Mouse (Mus musculus) thymus, postnatal 0 days (tissue): ENCODE measurements around the gene Psen2. TPM values are rescaled to one million over a fixed set of nuclear protein-coding genes. Genes with fewer than 3 reads are reported as not detected.

ENCODE experiments used
- DNase-seq: peaks from one replicate; pipeline ENCODE4 v3.0.0-alpha.2; 2015; ENCODE audit warnings: low spot score
- polyA plus RNA-seq: library from polyadenylated mRNA; unstranded; fragments of >200 nt; fragmentation: Nextera tagmentation; extraction: Ambion mirVana; gene quantifications from 2 replicates; pipeline ENCODE4 v1.2.1, GENCODE M21; 2015

Psen2 gene
- 9.3 and 11.6 TPM in 2 replicates for polyA plus RNA-seq

DNA sequence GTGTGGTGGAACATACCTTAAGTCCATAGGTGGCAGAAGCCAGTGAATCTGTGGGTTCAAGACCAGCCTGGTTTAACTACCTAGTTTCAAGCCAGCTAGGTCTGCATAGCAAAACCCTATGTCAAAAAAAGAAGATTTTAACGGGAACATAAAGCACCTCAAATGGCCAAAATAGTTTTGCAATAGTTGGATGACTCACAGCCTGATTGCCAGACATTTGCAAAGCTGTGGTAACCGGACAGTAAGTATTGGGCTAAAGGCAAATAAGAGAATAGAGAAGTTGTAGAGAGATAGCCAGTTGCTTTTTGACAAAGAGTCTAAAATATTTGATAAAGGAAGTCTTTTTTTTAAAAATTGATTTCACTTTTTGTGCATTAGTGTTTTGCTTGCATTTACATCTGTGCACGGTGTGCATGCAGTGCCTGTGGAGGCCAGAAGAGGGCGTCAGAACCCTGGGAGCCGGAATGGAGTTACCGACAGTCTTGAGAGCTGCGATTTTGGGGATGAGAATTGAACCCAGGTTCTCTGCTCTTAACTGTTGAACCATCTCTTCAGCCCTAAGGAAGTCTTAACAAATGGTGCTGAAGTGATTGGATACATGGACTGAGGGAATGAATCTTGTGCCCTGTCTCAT is at the start of gene Psen2:
Gene Psen2, minus strand, starts transcription at position 75 of the 634 bp plus-strand sequence.
- peak; percentile 62 for DNase-seq

DNA sequence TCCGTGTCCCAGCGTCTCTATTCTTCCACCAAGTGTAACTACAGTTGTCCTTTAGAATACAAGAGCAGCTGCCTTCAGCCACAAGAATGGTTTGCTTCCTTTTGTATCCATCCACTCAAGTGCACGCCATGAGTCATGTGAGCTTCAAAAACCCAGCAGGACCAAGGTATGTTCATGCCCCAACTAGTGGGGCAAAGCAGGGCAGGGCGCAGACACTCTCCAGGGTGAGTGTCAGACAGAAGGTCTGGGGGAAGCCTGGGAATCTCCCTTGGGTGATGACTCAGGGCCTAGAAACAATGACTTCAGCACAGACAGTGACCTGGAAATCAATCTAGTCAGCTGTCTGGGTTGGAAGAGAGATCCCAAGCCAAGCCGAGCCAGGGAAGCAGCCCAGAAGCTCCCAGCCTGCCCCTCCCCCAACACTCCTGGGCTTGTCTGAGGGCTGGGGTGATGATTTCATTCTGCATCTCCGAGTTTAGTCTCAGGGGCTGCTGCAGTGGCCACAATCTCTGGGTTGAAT is 49.6 kb upstream of the Psen2 start:
- no peak for DNase-seq

DNA sequence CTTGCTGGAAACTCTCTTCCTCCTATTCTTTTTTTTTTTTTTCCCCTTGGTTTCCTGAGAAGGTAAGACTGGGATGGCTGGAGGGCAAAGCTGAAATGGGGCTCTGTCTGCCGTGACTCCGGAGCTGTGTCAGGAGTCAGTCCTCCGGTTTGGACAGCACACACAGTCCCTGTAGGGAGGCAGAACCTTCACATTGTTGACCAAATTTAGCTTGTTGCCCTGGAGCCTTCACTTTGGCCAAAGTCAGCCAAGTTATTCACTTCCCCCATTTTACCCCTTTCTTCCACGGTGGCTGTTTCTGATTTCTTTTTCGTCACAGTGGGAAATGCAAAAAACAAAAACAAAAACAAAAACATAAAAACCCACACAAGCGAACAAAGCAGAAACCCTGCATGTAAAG is 49.0 kb upstream of the Psen2 start:
- DNase-seq: no peak

GRCm38 (mm10) chr1:180308897-180309296 is 45.7 kb upstream of the Psen2 start:
- no peak for DNase-seq

DNA sequence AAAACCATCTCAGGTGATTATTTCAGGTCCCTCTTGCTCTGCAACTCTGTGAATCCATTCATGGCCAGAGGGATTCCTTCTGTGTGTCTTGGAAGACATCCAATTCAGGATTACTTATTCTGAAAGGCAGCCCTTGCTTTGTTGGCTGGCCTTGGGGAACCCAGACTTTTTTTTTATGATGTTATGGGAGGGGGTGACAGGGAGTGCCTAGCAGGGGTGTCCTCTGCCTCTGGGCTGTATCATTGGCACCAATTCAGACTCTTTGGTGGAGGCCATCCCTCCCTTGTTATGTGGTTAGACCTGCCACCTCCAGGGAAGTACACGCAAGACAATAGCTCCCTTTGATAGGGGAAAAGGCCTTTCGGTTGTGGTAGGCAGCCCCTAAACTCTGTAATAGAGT is 44.4 kb upstream of the Psen2 start:
- DNase-seq: no peak

DNA sequence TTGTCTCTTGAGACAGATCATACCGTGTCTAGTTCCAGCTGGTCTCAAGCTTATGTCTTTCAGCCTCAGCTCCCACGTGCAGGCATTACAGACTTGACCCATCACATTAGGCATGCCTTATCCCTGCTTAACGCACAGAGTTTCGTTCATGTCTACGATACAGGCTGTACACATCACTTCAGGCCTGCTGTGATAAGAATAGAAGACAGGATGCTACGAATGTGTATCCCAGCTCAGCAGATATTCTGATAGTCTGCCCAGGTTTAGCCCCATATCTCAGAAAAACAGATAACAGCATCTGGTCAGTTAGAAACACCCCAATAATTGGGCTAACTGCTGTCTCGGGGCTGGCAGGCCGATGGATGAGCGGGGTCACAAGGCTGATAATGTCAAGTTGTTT is 43.7 kb upstream of the Psen2 start:
- DNase-seq: no peak

DNA sequence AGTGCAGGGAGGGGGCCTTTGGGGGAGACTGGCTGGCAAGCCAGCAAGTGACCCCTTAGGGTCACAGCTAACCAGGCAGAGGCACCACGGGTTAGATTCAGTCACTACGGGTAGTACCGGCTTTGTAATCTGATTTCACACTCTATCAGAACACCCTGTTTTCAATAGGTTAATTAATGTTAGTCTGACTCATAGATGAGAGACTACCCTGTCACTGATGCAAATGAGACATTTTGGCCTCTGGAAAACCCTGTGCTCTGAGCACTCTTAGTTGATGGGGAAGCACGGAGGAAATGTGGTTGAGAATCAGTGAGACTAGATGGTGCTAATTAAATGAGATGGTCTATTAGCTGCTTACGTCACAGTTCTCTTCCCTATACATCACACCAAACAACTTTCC is 40.4 kb upstream of the Psen2 start:
- no peak for DNase-seq

- DNase-seq: no peak
Observed at GRCm38 (mm10) chr1:180302253-180303120, 39.2 kb upstream of the Psen2 start.

- no peak for DNase-seq
Observed at GRCm38 (mm10) chr1:180300997-180301396, 37.8 kb upstream of the Psen2 start.

DNA sequence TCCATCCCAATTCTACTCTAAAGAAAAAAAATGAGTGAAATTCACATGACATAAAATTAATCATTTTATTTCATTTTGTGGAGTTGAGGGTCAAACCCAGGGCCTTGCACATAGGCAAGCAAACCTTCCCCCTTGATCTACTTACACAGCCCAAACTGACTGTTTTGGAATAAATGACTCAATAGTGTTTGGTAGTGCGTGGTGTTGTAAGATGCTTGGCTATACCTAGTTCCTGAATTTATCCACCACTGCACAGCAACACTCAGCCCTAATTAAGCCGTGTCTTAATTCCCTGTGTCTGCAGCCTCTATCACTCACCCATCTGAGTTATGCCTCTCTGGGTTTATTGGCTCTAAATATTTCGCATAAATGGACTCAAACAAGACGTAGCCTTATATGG is 37.1 kb upstream of the Psen2 start:
- DNase-seq: no peak

DNA sequence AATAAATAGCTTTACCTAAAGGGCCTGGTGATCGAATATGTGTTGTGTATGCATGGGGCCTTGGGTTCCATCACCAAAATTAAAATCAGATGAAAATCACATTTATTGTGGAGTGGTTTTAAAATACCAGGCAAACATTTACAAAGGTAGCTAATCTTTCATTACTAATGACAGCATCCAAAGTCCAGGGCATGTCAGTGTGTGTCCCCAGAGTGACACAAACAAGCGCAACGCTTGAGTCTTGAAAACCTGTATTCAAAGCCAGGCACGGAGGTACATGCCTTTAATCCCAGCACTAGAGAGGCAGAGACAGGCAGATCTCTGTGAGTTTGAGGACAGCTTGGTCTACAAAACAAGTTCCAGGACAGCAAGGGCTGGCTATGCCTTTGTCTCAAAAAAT is 36.5 kb upstream of the Psen2 start:
- no peak for DNase-seq

GRCm38 (mm10) chr1:180296088-180296487 is 32.9 kb upstream of the Psen2 start:
- DNase-seq: no peak

- DNase-seq: no peak
Observed at GRCm38 (mm10) chr1:180290358-180290757, 27.1 kb upstream of the Psen2 start.

GRCm38 (mm10) chr1:180289788-180290187 is 26.6 kb upstream of the Psen2 start:
- DNase-seq: no peak

DNA sequence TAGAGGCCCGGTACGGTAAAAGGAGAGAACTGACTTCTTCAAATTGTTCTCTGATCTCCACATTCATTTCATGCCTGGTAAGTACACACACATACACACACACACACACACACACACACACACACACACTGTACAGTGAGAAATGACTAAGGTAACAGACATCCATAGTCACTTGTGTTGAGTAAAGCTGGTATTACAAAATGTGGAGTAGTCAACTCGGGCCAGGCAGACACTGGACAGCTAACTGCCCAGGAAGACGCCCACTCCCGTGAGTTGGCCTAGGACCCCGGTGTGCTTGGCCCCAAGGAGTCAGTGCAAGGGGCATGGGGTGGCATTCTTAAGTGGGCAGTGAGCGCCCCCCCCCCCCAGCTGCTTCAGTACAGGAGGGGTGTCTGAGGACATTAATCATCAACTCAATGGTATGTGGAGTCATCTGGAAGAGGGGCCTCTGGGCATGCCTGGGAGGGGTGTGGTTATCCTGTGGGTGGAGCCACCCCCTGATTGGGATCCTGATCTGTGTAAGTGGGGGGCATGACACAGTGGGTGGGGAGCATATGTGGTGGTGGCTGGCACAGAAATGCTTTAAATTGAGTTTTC is 25.7 kb upstream of the Psen2 start:
- DNase-seq: no peak

GRCm38 (mm10) chr1:180288227-180288626 is 25.0 kb upstream of the Psen2 start:
- no peak for DNase-seq

- DNase-seq: no peak
Observed at GRCm38 (mm10) chr1:180286081-180286831, 23.0 kb upstream of the Psen2 start.

GRCm38 (mm10) chr1:180283813-180284768 is 20.9 kb upstream of the Psen2 start:
- no peak for DNase-seq

DNA sequence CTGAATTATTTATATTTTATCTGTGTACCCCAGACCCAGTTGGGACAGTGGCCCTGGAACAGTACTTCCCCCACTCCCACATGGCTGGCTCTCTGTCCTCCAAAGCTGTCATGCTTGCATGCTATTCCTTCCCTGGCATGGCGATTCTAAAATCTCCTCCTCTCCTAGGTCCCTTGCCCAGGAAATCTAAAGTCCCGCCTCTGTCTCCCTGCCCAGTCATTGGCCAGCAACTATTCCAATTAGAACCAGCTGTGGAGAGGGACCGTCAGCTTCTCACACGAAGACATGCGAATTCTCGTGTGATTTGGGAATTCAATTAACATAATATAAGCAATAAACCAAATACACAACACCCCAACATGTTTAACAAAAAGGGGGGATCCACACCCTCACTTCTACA is 19.3 kb upstream of the Psen2 start:
- DNase-seq: no peak

DNA sequence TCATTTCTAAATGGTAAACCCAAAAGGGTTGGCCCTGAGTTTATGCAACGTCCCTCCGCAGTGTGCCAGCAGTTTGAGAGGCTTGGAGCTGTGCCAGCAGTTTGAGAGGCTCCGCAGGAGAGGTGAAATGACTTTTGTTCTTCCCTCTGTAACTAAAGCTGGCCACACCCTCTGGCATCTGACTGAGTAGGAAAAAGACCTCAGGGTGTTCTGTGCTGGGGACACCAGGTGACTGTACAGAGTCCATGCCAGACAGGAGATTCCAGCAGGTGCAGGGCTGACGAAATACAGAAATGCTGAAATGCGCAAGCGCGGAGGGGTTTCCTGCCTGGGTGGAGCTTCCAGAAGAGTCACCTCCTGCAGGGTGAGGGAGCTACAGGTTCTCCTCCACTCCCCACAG is 16.4 kb upstream of the Psen2 start:
- peak; percentile 84 for DNase-seq
